Comparison of ENCODE assay signal across 22 mouse cellular contexts in the genomic region with DNA sequence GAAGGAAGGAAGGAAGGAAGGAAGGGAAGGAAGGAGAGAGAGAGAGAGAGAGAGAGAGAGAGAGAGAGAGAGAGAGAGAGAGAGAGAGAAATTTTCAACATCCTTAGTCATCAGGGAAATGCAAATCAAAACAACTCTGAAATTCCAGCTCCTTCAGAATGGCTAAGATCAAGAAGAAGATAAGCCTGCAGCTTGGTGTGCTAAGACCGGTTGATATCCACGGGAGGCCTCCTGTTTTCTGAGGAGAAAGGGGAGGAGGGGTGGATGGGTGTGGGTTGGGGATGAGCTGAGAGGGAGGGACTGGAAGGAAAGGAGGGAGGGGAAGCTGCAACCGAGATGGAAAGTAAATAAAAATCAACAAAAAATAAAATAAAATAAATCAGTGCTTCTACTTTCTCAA. TPM values are rescaled to one million over a fixed set of nuclear protein-coding genes. Genes with fewer than 3 reads are reported as not detected.
"Had no signal": no experiment of that assay in that cellular context is flagged by ENCODE, and none has a peak within 500 bp of the region (broad histone marks: within the 10 kb centered on the region; RNA-seq: fewer than 3 reads in every experiment).

No protein-coding gene starts in this region.

- H3K9me3 ChIP-seq: limb, embryonic 10.5 days; limb, embryonic 13.5 days; liver, embryonic 13.5 days had no signal

- H3K27ac ChIP-seq: limb, embryonic 10.5 days; limb, embryonic 13.5 days had no signal

- H3K27me3 ChIP-seq: limb, embryonic 13.5 days; liver, embryonic 13.5 days had no signal

- DNase-seq: kidney, adult 2 months; kidney, postnatal 10 days; kidney, postnatal 36 days; layer of hippocampus, adult 9-11 months; liver, embryonic 13.5 days; lung, embryonic 14.5 days; lung, postnatal 10 days; lung, postnatal 4 days; midbrain, embryonic 14.5 days; thymus, adult 18-20 months; thymus, postnatal 36 days had no signal

- ATAC-seq: intestine, embryonic 16.5 days had no signal

- H3K4me2 ChIP-seq: limb, embryonic 13.5 days; liver, embryonic 13.5 days; lung, embryonic 14.5 days; midbrain, embryonic 11.5 days had no signal

- H3K36me3 ChIP-seq: limb, embryonic 10.5 days; limb, embryonic 13.5 days; liver, embryonic 13.5 days had no signal

- H3K4me3 ChIP-seq: limb, embryonic 10.5 days; limb, embryonic 13.5 days; liver, embryonic 13.5 days had no signal

- H3K9ac ChIP-seq: limb, embryonic 13.5 days; liver, embryonic 13.5 days; lung, embryonic 14.5 days had no signal

RNA-seq across cellular contexts. Expression of a gene that starts 1.0 kb away (rescaled TPM):
- polyA plus RNA-seq: limb, embryonic 10.5 days; lung, embryonic 14.5 days; midbrain, embryonic 11.5 days; midbrain, embryonic 14.5 days; midbrain, postnatal 0 days; neural tube, embryonic 11.5 days; small intestine, adult 2 months had no signal

RNA-seq across cellular contexts. Expression of a gene that starts 38.3 kb away (rescaled TPM):
- polyA plus RNA-seq: limb, embryonic 10.5 days; neural tube, embryonic 11.5 days had no signal

RNA-seq across cellular contexts. Expression of a gene that starts 57.8 kb away (rescaled TPM):
- polyA plus RNA-seq: limb, embryonic 10.5 days; limb, embryonic 13.5 days; lung, embryonic 14.5 days; midbrain, embryonic 11.5 days; midbrain, embryonic 14.5 days; midbrain, postnatal 0 days; neural tube, embryonic 11.5 days; neural tube, embryonic 14.5 days; small intestine, adult 2 months; spleen, adult 2 months; testis, adult 2 months; urinary bladder, adult 2 months had no signal
